Mouse (Mus musculus): ENCODE data around the gene Tinagl1.

Tinagl1 gene

DNA sequence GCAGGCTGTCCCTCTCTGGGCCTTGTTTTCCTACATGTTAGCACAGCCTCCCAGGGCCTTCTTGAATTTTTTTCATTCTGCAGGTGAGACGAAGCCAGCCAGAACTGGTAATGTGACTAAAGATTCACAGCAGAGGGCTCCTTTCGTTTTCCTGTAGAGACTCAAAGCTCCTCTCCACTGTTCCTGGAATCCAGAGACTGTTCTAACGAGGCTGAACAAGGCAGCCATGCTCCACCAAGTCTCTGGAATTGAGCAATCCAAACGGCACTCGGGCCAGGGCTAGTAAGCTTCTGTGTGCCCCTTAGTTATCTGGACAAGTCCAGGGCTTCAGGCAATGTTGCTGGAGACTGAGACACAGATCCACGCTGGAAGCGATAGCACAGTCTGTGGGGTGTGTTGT, 2.6 kb upstream of the Tinagl1 start:
- DNase-seq (ENCODE audit: low read depth): no peak

DNA sequence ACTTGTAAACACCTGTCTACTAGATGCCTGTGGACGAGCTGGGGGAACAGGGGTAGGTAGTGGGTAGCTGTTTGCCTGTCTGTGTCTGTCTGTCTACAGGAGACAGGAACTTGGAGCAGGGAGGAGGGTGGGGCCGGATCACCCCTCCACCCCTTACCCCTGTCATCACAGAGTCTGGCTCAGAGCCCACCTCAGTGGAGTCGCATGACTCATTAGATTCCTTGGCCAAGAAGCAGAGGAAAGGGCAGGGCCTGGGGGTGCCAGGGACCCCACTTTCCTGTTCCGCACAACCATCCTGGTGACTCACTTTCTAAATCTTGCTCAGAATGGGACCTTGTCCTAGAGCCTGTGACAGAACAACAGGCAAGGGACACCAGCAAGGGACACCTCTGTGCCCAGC, 2.2 kb upstream of the Tinagl1 start:
- DNase-seq (ENCODE audit: low read depth): peak; percentile 88

DNA sequence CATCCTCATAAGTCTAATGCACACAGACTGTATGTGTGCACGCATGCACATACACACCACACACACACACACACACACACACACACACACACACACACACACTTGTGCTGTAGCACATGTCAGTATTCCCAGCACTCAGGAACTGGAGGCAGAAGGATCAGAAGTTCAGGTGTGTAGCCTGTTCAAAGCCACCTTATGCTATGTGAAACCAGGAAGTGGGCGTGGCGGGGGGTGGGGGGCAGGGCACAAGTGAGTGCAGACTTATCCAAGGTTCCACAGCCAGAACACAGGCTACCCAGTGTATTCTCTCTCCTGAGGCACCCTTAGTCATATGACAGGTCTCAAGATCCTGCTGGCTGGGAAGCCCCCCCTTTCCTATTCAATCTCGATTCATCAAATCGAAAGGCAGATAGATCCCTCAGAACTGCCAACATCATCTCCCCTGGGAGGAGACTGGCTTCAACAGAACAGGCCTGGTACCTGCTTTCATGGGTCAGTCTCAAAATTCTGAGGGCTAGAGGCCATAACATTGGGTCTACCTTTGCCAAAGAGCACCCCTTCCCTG, 1.3 kb upstream of the Tinagl1 start:
- no peak for DNase-seq (ENCODE audit: low read depth)

DNA sequence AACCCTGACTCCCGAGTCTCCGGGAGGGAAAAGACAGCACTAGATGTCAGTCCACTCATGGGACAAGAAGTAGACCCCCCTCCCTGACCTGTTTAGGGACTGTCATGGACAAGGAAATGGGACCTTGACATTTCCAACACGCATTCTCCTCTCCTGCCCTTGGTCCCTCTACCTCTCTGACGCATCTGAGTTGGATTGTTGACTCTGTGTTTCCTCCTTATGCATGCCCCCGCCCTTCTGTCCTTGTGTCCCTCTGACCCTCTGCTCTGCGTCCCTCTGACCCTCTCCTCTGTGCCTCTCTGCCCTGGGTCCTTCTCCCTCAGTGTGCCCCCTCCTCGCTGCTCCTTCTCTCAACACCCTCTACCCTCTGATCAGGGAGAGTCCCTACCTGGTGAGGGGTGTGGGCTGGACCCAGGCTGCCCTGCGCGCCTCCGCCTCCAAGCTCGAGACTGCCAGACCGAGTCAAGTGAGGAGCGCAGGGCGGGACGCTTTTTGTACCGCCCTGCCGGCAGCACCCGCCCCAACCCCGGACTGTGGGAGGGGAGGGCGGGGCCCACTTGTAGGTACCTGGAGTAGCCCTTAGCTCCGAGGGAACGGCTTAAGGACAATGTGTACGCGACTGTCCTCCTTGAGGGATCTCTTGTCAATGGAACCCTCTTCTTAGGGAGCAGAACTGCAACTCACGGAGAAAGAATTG, 439 bp downstream of the Tinagl1 start:
- no peak for DNase-seq (ENCODE audit: low read depth)

DNA sequence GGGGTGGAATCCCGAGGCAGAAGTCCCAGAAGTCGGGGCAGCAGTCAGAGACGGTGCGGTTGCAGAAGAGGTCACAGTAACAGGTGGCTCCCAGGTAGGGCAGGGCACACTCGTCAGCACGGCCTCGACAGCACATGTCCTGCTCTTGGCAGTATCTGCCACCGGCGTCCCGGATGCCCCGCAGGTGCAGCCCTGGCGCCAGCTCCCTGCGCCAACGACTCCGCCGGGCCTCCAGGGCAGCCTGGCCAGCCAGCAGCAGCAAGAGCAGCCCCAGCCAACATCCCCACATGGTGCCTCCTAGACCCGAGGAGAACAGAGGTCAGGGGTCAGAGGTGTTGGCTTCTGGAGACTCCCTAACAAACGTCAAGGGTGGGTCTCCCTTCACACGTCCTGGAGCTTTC, 1.0 kb downstream of the Tinagl1 start:
- no peak for DNase-seq (ENCODE audit: low read depth)

DNA sequence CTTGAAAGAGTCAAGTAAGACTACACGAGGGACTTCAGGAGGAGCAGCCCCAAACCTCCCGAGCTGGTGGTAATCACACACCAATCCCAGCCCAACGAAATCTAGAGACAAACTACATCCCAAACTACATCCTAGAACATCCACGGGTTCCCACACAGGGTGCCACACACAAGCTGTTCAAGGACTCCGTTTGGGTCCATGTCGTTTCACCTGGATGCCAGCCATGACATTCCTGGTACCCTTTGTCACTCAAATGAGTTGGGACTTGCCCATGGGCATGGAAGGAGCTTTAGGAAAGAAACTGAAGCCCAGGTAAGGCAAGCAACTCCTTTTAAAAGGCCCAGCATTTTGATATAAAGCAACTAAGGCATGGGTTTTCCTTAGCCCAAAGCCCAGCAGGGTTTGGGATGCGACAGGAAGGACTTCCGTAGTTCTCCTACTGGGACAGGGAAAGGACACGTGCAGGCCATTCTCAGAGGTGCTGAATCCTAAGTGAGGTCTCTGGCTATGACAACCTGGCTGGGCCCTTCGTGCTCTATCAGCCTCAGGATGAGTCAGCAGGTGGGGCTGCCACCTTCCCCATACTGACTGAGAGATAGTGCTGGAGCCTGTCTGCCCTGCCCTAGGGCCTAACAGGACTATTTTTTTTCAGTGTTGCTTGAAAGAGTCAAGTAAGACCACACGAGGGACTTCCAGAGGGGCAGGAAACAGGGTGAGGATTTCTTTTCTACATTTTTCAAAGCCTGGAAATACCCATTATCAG, 1.7 kb downstream of the Tinagl1 start:
- DNase-seq (ENCODE audit: low read depth): peak; percentile 16

DNA sequence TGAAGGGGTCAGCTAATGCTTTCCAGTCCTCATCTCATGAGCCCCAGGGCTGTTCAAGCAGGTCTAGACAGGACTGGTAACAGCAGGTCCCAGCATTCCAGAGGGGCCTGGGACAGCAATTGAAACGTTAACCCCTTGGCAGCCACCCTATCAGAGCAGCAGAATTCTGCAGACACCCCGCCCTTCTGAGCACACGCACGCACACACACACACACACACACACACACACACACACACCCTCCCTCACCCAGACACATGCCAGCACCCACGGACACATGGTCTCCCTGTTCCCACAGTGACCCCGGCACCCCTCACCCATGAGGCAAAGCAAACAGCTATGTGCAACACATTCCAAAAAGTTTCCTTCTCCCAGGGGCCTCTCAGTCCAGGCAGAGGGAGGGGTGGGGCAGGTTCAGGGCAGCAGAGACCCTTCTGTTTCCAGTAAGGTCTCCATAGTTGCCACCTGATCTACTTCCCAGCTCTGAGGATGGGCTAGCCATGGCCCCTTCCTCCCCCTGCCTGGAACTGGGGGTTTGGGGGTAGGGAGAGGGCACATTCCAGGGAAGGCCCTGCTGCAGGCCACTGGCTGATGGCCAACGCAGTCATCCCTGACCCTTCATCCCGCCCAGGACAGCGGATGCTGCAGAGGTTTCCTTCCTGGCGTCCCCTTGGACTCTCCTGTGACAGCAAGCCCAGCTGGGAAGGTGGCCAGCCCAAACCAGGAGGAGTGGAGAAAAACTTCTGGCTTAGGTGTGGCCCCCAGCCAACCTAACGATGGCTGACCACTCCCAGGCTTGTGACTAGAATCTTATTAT, 2.8 kb downstream of the Tinagl1 start:
- no peak for DNase-seq (ENCODE audit: low read depth)

DNA sequence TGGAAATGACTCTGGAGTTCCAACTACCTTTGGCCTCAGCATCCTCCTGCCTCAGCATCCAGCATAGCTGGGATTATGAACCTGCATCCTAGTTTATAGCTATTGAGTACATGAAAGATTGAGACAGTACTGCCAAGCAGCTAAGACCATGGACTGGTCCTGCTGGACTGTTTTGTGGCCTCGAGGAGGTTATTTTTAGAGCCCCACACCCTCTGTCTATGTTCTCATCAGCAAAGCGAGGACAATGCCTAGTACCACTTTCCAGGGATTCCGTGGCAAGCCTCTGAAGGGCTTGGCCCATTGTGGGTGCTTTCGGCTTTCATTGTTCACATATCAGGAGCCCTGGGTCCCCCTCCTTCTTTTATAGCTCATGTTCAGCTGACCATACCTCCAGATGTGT, 4.6 kb downstream of the Tinagl1 start:
- no peak for DNase-seq (ENCODE audit: low read depth)

DNA sequence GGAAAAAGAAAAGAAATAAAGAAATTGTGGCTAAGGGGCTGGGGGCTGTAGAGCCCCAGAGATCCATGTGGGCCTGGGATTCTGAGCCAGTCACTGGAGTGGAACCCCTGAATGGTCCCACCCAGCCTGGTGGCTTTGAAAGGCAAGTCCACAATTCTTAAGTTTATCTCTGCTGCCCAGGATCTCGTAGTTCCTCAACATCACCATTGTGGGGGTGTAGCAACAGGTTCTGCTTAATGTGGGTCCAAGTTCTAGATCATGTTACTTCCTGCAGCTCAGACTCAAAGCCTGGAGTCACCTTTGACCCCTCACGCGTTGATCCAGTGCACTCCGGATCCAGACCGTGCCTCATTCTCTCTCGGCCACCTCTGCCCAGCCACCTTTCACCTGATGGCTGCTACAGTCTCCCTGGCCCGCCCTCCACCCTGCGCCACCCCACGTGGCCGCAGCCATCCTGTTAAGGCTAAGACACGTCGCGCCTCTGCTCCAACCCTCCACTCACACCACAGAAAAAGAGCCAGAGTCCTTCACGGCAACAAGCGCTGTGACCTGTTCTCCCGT, 5.4 kb downstream of the Tinagl1 start:
- DNase-seq (ENCODE audit: low read depth): no peak

DNA sequence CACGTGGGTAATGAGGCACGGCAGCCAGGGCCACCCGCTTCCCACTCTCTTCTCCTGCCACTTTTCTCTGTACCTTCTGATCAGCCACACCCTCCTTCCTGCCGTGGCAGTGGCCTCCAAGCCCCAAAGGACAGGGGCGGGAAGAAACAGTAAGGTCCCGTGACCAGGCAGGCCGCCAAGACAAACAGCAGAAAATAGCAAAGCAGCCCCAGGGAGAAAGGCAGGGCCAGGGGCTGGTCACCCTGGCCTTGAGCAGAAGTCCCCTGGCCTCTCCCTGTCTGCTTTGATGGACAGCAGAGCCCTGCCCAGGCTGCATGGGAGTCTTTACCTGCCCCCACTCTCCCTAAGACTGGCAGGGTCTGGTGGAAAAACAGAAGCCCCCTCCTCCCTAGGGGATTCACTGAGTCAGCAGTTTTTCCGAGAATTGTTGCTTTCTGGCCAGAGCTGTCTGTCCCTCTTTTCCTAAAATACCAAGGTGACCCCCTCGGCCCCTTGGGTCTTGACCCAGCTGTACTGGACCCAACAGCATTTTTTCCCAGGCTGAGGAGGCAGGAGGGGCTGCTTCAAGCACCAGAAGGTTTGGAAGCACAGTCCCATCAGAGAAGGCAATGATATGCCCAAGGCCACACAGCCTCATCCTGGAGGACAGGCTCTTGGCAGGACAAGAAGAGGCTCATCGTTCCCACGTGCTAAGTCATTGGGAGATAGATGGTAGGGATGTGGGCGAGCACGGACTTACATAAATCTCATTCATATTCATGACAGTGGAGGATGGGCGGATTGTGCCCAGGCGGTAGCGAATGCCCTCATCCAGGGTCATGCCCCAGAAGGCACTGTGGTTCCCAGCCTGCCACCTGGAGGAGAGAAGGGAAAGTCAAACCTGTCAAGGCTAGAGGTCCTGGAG, 6.4 kb downstream of the Tinagl1 start:
- peak; percentile 87 for DNase-seq (ENCODE audit: low read depth)

DNA sequence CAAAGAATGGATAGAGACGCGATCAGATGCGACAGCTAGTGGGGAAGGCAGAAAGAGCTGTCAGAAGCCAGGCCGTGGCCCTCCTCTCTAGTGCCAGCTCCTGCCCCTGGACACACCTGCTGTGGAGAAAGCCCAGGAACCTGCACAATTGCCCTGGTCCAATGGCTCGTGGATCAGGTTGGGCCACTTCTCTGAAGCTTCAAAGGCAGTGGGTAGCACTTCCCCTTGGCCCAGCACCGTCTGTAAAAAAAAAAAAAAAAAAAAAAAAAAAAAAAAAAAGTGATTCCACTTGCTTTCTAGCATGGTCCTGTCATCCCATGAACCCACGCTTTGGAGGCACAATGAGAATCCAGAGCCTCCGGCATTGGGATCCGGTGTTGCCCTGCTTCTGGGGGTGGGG, 7.1 kb downstream of the Tinagl1 start:
- no peak for DNase-seq (ENCODE audit: low read depth)

DNA sequence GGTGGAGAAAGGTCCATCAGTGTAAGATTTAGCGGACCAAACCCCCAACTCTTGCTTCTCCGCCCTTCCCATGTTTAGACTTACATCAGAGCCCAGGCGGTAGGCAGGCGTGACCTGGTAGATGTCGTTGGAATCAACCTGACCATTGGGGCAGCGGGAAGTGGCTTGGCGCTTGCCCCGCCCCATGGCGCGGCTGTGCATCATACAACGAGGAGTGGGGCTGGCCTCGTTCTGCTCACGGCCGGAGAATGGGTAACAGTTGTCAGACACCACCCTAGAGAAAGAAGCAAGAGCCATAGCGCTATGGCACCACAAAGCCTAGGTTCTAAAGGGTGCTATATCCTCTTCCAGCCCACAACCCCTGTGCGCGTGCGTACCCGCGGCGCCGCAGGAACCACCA, 7.6 kb downstream of the Tinagl1 start:
- DNase-seq (ENCODE audit: low read depth): no peak

DNA sequence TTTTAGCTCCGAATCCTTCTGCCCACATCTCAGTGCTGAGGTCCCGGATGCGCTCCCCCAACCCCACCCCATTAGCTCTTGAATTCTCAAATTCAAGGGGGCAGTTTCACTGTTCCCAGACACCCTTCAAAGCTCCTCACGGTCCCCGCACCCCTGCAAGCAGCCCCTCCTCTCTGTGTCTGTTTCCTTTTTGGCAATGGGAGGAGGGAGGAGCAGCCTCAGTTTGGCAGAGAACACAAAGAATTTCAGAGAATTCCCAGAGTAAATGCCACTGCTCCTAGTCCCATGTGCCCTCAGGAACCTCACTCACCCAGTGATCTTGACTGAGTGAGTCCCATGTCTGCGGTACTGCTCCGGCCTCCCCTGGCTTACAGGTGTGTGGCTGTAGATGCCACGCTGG, 8.3 kb downstream of the Tinagl1 start:
- no peak for DNase-seq (ENCODE audit: low read depth)

DNA sequence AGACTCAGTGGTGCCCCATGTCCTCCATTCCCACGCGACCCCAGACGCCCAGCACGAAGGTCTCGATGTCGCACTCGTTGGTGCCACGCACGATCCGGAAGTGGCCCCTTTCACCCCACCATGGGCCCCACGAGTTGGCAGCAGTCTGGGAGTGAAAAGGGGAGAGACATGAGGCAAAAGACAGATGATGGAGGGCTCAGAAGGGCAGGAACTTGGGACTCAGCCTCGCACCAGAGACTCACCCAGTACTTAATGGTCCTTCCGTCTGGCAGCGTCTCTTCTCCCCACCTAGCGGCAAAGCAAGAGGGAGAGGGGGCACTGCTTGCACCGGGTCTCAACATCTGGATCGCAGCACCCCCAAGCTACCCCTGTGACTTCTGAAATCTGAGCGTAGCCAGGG, 8.9 kb downstream of the Tinagl1 start:
- DNase-seq (ENCODE audit: low read depth): no peak

DNA sequence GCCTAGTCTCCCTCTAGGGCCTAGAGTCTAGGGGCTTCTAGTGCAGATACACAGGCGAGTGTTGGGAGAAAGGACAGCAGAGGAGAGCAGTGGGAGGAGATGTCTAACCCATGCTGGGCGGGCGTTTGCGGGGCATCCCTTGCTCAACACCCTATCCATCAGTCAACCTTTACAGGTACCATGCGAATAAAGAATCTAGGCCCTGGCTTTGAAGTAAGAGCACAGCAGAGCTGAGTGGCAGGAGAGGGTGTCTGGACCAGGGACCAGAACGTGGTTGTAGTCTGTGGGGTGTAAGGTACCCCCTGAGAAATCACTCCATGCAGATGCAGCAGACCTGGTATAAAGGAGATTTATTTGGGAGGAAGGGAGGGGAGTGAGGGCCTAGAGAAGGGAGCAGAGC, 10.8 kb downstream of the Tinagl1 start:
- DNase-seq (ENCODE audit: low read depth): no peak

DNA sequence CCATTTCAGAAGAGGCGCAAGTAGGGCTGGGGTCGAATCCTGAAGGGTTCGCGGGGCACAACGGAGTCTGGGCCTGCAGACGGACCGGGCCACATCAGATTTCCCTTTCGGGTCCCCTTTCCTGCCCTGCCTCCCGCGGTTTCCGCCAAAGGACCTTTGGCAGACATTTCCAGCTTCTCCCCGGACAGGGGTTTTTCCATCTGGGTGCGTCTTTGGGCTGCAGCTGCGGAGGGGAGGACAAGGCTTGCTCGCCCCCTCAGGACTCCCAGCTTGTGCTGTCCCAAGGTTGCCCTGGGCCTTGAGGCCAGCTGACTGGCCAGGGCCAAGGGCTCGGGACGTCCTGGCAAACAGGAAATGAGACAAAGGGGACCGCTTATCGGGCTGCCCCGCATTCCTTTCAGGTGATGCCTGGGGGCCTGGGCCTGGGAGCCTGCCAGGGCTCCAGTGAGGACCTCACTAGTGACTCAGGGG, 11.5 kb downstream of the Tinagl1 start:
- DNase-seq (ENCODE audit: low read depth): no peak

DNA sequence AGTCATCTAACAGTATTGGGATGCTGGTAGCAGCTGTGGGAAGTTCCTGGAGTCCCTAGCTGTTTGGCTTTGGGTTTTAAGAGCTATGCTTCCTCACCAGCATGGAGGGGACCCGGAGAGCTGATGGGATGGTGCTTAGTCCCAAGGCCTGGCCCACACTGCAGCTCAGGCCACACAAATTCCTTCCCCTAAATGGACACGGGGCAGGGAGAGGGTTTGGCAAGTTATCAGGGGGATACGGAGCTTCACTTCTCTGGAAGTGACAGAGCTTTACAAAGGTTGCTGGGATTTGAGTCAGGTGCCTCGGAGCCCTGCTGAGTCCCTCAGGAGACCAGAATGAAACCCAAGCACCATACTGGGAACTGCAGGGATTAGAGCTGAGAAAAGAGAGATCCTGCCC, 13.6 kb downstream of the Tinagl1 start:
- DNase-seq (ENCODE audit: low read depth): no peak

DNA sequence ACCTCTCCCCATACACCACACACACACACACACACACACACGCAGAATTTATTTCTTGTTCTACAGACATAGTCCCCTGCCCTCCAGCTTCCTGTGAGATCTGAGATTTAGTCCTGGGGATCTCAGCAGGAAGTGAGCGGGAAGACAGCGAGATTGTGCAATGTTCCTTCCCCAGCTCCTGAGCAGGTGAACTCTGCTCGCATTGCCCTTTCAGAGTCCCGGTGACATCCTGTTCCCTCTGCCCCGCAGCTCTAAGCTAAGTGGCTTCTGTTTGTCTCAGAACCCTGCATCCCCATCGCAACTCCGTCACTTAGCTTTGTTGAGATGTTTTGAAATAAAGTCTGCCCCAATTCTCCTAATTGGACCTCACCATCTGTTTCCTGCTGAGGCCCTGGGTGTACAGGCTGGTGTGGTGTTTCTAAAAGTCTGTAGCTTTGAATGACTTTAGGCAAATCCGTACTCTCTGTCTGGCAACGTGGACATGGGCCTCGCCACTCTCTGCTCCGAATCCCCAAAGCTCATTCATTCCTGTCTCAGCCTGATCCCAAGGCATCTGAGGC, 18.0 kb downstream of the Tinagl1 start:
- peak; percentile 52 for DNase-seq (ENCODE audit: low read depth)

DNA sequence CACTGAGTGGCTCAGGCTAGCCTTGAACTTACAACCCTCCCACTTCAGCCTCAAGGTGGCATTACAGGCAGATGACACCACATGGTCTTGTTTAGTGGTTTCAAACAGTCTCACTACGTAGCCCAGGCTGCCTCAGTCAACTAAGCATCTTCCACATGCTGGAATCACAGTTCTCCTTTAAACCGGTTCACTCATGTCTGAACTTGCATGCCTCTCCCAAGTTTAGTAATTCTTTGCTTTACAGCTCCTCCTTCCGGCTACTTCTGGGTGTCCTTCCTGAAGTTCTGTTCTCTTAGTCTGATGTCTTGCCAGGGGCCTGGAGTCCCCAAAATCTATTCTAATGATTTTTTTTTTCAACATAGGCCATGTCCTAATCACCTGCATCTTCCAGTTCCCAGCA, 20.7 kb downstream of the Tinagl1 start:
- no peak for DNase-seq (ENCODE audit: low read depth)

DNA sequence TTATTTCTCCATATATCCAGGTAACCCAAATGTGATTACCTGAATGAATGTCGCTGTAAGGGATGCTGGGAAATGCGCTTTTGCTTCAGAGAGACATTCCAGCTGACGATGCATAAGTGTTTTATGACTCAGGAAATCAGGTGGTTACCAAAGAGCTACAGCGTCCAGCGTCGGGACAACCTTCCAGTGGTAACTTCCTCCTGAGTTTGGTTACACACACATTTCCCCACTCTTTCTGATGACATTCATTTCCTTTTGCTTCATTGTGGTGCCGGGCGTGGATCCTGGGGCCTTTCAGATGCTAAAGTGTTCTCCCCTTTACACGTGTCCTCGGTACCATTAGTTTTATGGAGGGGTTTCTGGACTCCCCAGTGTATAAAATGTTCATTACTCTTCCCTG, 26.5 kb downstream of the Tinagl1 start:
- DNase-seq (ENCODE audit: low read depth): peak; percentile 70

DNA sequence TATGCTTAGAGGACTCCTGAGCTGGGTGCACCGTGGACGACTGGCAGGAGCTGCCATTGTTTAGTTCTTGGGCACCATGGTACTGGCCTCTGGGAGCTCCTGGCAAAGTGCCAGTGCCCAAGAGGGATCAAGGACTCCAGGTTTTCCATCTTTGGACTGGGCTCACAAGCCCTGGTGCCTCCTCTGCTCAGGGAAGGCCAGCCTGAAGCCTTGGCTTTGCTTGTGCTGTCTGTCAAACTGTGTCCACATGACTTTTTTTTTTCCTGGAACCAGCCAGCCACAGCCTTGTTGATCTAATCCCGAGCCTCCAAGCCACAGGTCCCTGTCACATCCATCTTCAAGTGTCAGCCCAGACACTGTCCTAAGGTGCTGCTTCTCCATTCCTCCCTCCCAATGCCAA, 33.1 kb downstream of the Tinagl1 start:
- DNase-seq (ENCODE audit: low read depth): no peak
